Mouse (Mus musculus): ENCODE results near the gene Cep104.

Cep104 gene

GRCm38 (mm10) chr4:154051401-154051800 is 76.4 kb downstream of the Cep104 start:
- DNase-seq, result no peak

DNA sequence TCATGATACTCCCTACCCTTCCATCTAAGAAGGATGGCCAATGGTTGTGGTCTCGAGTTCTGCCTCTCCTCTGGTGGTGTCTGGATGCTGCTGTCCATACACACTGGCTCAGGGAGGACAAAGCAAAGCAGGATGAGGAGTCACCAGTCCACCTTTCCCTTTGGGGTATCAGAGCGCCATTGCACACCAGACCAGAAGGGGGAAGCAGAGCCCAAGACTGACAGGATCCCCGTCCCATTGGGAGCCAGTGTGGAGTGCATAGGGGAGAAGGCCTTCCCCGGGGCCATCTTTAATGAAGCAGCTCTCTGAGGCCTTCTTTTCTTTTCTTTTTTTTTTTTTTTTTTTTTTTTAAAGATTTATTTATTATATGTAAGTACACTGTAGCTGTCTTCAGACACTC is 78.1 kb downstream of the Cep104 start:
- DNase-seq, result no peak

- DNase-seq, result no peak
These were observed 80.5 kb downstream of the Cep104 start for GRCm38 (mm10) chr4:154055482-154055881.

GRCm38 (mm10) chr4:154056046-154056445 is 81.1 kb downstream of the Cep104 start:
- no peak for DNase-seq

DNA sequence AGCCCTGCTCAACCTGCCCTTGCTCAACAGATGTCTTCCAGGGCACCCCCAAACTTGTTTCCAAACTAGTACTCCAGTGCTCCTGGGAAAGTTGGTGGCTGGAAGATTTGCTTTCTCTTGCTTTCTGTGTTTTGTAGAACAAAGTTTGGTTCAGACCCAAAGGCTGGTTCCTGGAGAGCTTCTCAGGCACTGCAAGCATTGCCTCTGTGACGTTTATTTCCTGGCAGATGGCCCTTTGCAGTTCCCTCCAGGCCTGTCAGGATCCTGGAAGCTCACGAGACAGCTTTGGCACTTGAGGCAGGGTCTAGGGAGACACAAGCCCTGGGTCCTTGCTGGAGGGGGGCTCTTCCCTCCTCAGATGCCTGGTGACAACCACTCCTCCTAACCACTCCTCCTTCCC is 81.7 kb downstream of the Cep104 start:
- DNase-seq, result no peak

DNA sequence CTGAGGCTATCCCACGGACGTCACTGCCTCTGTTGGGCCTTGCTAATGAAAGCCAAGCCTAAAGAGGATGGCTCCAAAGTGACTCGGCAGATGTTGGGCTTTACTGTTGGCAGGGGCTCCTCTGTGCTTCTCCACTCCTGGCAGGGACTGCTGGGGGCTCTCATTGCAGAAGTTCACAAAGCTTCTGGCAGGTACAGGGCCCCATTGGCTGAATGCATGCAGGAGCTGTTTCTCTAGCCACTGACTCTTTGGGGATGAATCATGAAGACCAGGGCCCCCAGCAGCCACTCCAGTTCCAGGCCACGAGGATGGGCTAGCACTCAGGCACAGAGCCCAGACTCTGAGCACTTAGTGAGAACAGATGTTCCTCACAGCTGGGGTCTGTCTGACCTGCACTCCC is 82.7 kb downstream of the Cep104 start:
- DNase-seq, result no peak

All from kidney, adult 8-10 months (tissue).